Mouse (Mus musculus) neural tube, embryonic 14.5 days (tissue): ENCODE results near the gene Mymk. TPM values are rescaled to one million over a fixed set of nuclear protein-coding genes. Genes with fewer than 3 reads are reported as not detected.
A peak's percentile ranks its signal among the peaks of the same experiment; 100 is the strongest.

Experiments
- ATAC-seq: fragments of 200-750 bp; cut with Nextera tagmentation; 2 replicates; pipeline ENCODE4 v1.8.0; 2017; ENCODE audit warnings: low read depth, mild to moderate bottlenecking, moderate TSS enrichment, moderate library complexity
- H3K27ac ChIP-seq: fragments of 300-500 bp; sonication (generic); 2 replicates; pipeline ENCODE4 v1.5.1; 2014; ENCODE audit warnings: low read depth, mild to moderate bottlenecking, control low read depth, low read length, moderate library complexity, mixed read lengths
- H3K27me3 ChIP-seq: fragments of 300-500 bp; sonication (generic); 2 replicates; pipeline ENCODE4 v1.6.1; 2014; ENCODE audit warnings: low read length; ENCODE audit not compliant: control insufficient read depth, insufficient read depth
- H3K36me3 ChIP-seq: fragments of 300-500 bp; sonication (generic); 2 replicates; pipeline ENCODE4 v1.6.1; 2014; ENCODE audit warnings: low read length, mixed read lengths; ENCODE audit not compliant: control insufficient read depth, insufficient read depth
- H3K4me1 ChIP-seq: fragments of 300-500 bp; sonication (generic); 2 replicates; pipeline ENCODE4 v1.6.1; 2014; ENCODE audit warnings: low read length; ENCODE audit not compliant: control insufficient read depth, insufficient read depth
- H3K4me2 ChIP-seq: fragments of 300-500 bp; sonication (generic); 2 replicates; pipeline ENCODE4 v1.6.1; 2014; ENCODE audit warnings: mild to moderate bottlenecking, low read depth, low read length, control low read depth
- H3K4me3 ChIP-seq: fragments of 300-500 bp; sonication (generic); 2 replicates; pipeline ENCODE4 v1.5.1; 2014; ENCODE audit warnings: low read depth, low read length, control low read depth, mixed read lengths
- H3K9ac ChIP-seq: fragments of 300-500 bp; sonication (generic); replicated peaks from 2 replicates; pipeline ENCODE4 v1.6.1; 2014; ENCODE audit warnings: low read depth, mild to moderate bottlenecking, control low read depth, low read length, mixed read lengths
- H3K9me3 ChIP-seq: fragments of 300-500 bp; sonication (generic); 2 replicates; pipeline ENCODE4 v1.6.1; 2016; ENCODE audit warnings: low read length; ENCODE audit not compliant: control insufficient read depth
- WGBS: fragments of 180-500 bp; shearing (Covaris S2); extraction: QIAGEN DNeasy Blood & Tissue Kit; methylation state at CpG from one replicate; pipeline ENCODE4 v1.1.7; 2014; 5-methylcytosine and 5-hydroxymethylcytosine counted together
- polyA plus RNA-seq: library from polyadenylated mRNA; unstranded; fragments of >200 nt; fragmentation: Nextera tagmentation; extraction: Ambion mirVana; gene quantifications from 2 replicates; pipeline ENCODE4 v1.2.1, GENCODE M21; 2014

Mymk gene
- polyA plus RNA-seq, 1 experiment from 2014 or later, result 0.17 TPM

GRCm38 (mm10) chr2:27036003-27036402, 36.0 kb downstream of the Mymk start:
- Histone ChIP-seq H3K27me3 (no peaks in the 10 kb centered on the region), H3K4me1 (no peaks in the 10 kb centered on the region), H3K4me3 (no peak overlapping the region), H3K27ac (no peak overlapping the region), H3K9me3 (no peaks in the 10 kb centered on the region), H3K9ac (no peak overlapping the region), H3K4me2 (no peak overlapping the region), H3K36me3 (no peaks in the 10 kb centered on the region)
- WGBS, result 83% methylated on average over 3 of the region's 3 CpGs
- ATAC-seq, result no peak

- Histone ChIP-seq H3K36me3 (no peaks in the 10 kb centered on the region), H3K27ac (no peak overlapping the region), H3K9ac (no peak overlapping the region), H3K4me3 (no peak overlapping the region), H3K4me2 (no peak overlapping the region), H3K9me3 (no peaks in the 10 kb centered on the region), H3K4me1 (peaks cover 1% of the 10 kb centered on the region; the same call in 1 of the 2 replicates), H3K27me3 (no peaks in the 10 kb centered on the region)
- no peak for ATAC-seq
- 82% methylated on average over 2 of the region's 2 CpGs for WGBS
Measured at GRCm38 (mm10) chr2:27032361-27032760, 39.6 kb downstream of the Mymk start.

- no peak for ATAC-seq
- peak overlapping the region; percentile 67; the same call in 1 of the 2 replicates for H3K27ac ChIP-seq
Measured at GRCm38 (mm10) chr2:27028437-27029015, 43.5 kb downstream of the Mymk start.

GRCm38 (mm10) chr2:27027618-27028436, 44.2 kb downstream of the Mymk start, which contains the start of gene Slc2a6:
TSS of gene Slc2a6 (minus strand) at chr2:27027998.
- peak within 1 kb of the TSS; percentile 66 for H3K4me2 ChIP-seq
- no peaks in the 10 kb centered on the region for H3K9me3 ChIP-seq
- H3K4me3 ChIP-seq, result peak within 1 kb of the TSS; percentile 34
- H3K27me3 ChIP-seq, result no peaks in the 10 kb centered on the region
- peak within 1 kb of the TSS; percentile 67 for H3K27ac ChIP-seq
- H3K36me3 ChIP-seq, result no peaks in the 10 kb centered on the region
- H3K4me1 ChIP-seq, result peaks cover 4% of the 10 kb centered on the region; the same call in 1 of the 2 replicates
- ATAC-seq, result peak; percentile 99
- H3K9ac ChIP-seq, result peak within 1 kb of the TSS; percentile 63
- 2% methylated on average over 38 of the region's 38 CpGs for WGBS

More at GRCm38 (mm10) chr2:27028437-27029015, 43.5 kb downstream of the Mymk start:
- Histone ChIP-seq H3K27me3 (no peaks in the 10 kb centered on the region), H3K9me3 (no peaks in the 10 kb centered on the region), H3K4me2 (peak overlapping the region; percentile 66), H3K4me3 (peak overlapping the region; percentile 34), H3K36me3 (no peaks in the 10 kb centered on the region), H3K4me1 (peaks cover 4% of the 10 kb centered on the region; the same call in 1 of the 2 replicates), H3K9ac (peak overlapping the region; percentile 63)
- 60% methylated on average over 4 of the region's 4 CpGs for WGBS

- Histone ChIP-seq H3K9ac (peak overlapping the region; percentile 63; the same call in 1 of the 2 replicates), H3K27ac (peak overlapping the region; percentile 67; the same call in 1 of the 2 replicates), H3K4me3 (peak overlapping the region; percentile 34), H3K4me2 (peak overlapping the region; percentile 66), H3K36me3 (no peaks in the 10 kb centered on the region), H3K4me1 (peaks cover 4% of the 10 kb centered on the region; the same call in 1 of the 2 replicates), H3K27me3 (no peaks in the 10 kb centered on the region), H3K9me3 (no peaks in the 10 kb centered on the region)
- no peak for ATAC-seq
- WGBS, result 68% methylated on average over 10 of the region's 10 CpGs
Measured at GRCm38 (mm10) chr2:27026857-27027617, 44.9 kb downstream of the Mymk start.

GRCm38 (mm10) chr2:27026332-27026731, 45.6 kb downstream of the Mymk start:
- H3K9ac ChIP-seq, result no peak overlapping the region

GRCm38 (mm10) chr2:27025545-27025944, 46.4 kb downstream of the Mymk start:
- no peaks in the 10 kb centered on the region for H3K27me3 ChIP-seq
- no peak overlapping the region for H3K4me2 ChIP-seq
- H3K4me1 ChIP-seq, result peaks cover 4% of the 10 kb centered on the region; the same call in 1 of the 2 replicates
- ATAC-seq, result no peak
- H3K9me3 ChIP-seq, result no peaks in the 10 kb centered on the region
- no peak overlapping the region for H3K9ac ChIP-seq
- 93% methylated on average over 3 of the region's 3 CpGs for WGBS
- H3K27ac ChIP-seq, result no peak overlapping the region
- no peak overlapping the region for H3K4me3 ChIP-seq
- peaks cover 3% of the 10 kb centered on the region; the same call in 1 of the 2 replicates for H3K36me3 ChIP-seq

More at GRCm38 (mm10) chr2:27026332-27026731, 45.6 kb downstream of the Mymk start:
- no peaks in the 10 kb centered on the region for H3K36me3 ChIP-seq
- no peaks in the 10 kb centered on the region for H3K27me3 ChIP-seq
- ATAC-seq, result no peak
- 89% methylated on average over 3 of the region's 3 CpGs for WGBS
- no peaks in the 10 kb centered on the region for H3K9me3 ChIP-seq
- no peak overlapping the region for H3K4me3 ChIP-seq
- H3K27ac ChIP-seq, result no peak overlapping the region
- H3K4me2 ChIP-seq, result peak overlapping the region; percentile 66; the same call in 1 of the 2 replicates
- H3K4me1 ChIP-seq, result peaks cover 4% of the 10 kb centered on the region; the same call in 1 of the 2 replicates

GRCm38 (mm10) chr2:27024136-27024535, 47.8 kb downstream of the Mymk start:
- WGBS, result 86% methylated on average over 14 of the region's 14 CpGs
- H3K9me3 ChIP-seq, result no peaks in the 10 kb centered on the region
- peaks cover 4% of the 10 kb centered on the region; the same call in 1 of the 2 replicates for H3K4me1 ChIP-seq
- no peak for ATAC-seq
- no peak overlapping the region for H3K27ac ChIP-seq
- H3K4me2 ChIP-seq, result no peak overlapping the region
- H3K4me3 ChIP-seq, result no peak overlapping the region
- no peaks in the 10 kb centered on the region for H3K27me3 ChIP-seq
- no peak overlapping the region for H3K9ac ChIP-seq
- peaks cover 9% of the 10 kb centered on the region for H3K36me3 ChIP-seq
